Mouse (Mus musculus): ENCODE results near the gene Dqx1.

GRCm38 (mm10) chr6:83111510-83112136 is 54.0 kb downstream of the Dqx1 start:
- no peak for TF ChIP-seq CTCF (IDR thresholded peaks at IDR 0.05; ENCODE audit: borderline replicate concordance, insufficient read depth, low read length)
- TF ChIP-seq POLR2A (IDR thresholded peaks at IDR 0.05; ENCODE audit: low read depth, low read length), result no peak
